Mouse (Mus musculus) left cerebral cortex, postnatal 25 days (tissue): ENCODE measurements at regions not wholly inside any gene's neighbourhood (a gene's known extent, or its start where the extent isn't known, plus 50 kb on each side); places are given as distances from the start of the nearest gene placed in this dataset.

Experiments used
- DNase-seq, 2 experiments: peaks; one replicate each; pipeline ENCODE4 v3.0.0; 2022; ENCODE audit warnings: low spot score in 2 of 2, mixed read lengths in 1 of 2
- intact Hi-C: fragments of 180-260 bp; cut with DNase I; formaldehyde crosslinking; loops from one replicate; pipeline ENCODE4 v1.15.1; 2025

- intact Hi-C loops: loop anchor here (5.0 kb wide), 1 partner anchor 81 kb away; no protein-coding TSS in a partner anchor
- DNase-seq: peak in 1 of 2 experiments; percentile 26
Measured at GRCm38 (mm10) chr1:120396290-120396689, 55.9 kb downstream of the C1ql2 start.

DNA sequence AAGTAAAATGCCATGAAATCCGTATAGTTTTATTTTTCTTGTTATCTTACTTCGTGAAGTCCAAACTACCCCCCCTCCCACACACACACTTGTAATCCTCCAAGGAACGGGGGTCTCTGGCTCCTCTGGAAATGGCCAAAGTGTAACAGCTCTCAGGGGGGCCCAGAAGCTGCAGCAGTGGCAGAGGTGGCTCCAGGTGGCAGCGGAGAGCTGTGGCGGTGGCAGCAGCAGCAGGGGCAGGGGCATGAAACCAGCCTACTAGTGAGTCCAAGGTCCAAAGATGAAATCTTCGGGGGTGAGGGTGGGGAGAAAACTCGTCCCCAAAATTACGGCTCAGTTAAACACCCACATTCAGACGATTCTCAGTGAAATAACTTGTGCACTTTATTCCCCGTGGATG is 62.9 kb downstream of the C1ql2 start:
- DNase-seq: no peak
- intact Hi-C loops: no loop called here

GRCm38 (mm10) chr1:120416007-120416406 is 75.6 kb downstream of the C1ql2 start:
- intact Hi-C loops: no loop called here
- DNase-seq: no peak
